Mouse (Mus musculus) stomach, embryonic 14.5 days (tissue): ENCODE measurements around the gene Mogat2. TPM values are rescaled to one million over a fixed set of nuclear protein-coding genes. Genes with fewer than 3 reads are reported as not detected.
A peak's percentile ranks its signal among the peaks of the same experiment; 100 is the strongest.

ENCODE experiments used
- ATAC-seq: fragments of 200-750 bp; cut with Nextera tagmentation; 2 replicates; pipeline ENCODE4 v1.8.0; 2017; ENCODE audit warnings: low read depth, moderate TSS enrichment; ENCODE audit not compliant: insufficient number of reproducible peaks, insufficient read depth, low FRiP score
- H3K27ac ChIP-seq: fragments of 300-500 bp; sonication (generic); 2 replicates; pipeline ENCODE4 v1.5.1; 2014; ENCODE audit warnings: mild to moderate bottlenecking, low read length, moderate library complexity, mixed read lengths
- H3K27me3 ChIP-seq: fragments of 300-500 bp; sonication (generic); 2 replicates; pipeline ENCODE4 v1.6.1; 2014; ENCODE audit warnings: low read length, control low read depth, mixed read lengths; ENCODE audit not compliant: control insufficient read depth, insufficient read depth
- H3K36me3 ChIP-seq: fragments of 300-500 bp; sonication (generic); 2 replicates; pipeline ENCODE4 v1.6.1; 2014; ENCODE audit warnings: mild to moderate bottlenecking, control low read depth, low read length, moderate library complexity, mixed read lengths; ENCODE audit not compliant: control insufficient read depth, insufficient read depth
- H3K4me1 ChIP-seq: fragments of 300-500 bp; sonication (generic); 2 replicates; pipeline ENCODE4 v1.6.1; 2014; ENCODE audit warnings: low read length, control low read depth, mixed read lengths; ENCODE audit not compliant: control insufficient read depth, insufficient read depth
- H3K4me2 ChIP-seq: fragments of 300-500 bp; sonication (generic); replicated peaks from 2 replicates; pipeline ENCODE4 v1.6.1; 2014; ENCODE audit warnings: low read depth, low read length, control low read depth
- H3K4me3 ChIP-seq: fragments of 300-500 bp; sonication (generic); 2 replicates; pipeline ENCODE4 v1.5.1; 2014; ENCODE audit warnings: low read depth, low read length, control low read depth
- H3K9ac ChIP-seq: fragments of 300-500 bp; sonication (generic); replicated peaks from 2 replicates; pipeline ENCODE4 v1.6.1; 2014; ENCODE audit warnings: low read depth, mild to moderate bottlenecking, control low read depth, low read length, moderate library complexity, mixed read lengths
- H3K9me3 ChIP-seq: fragments of 300-500 bp; sonication (generic); 2 replicates; pipeline ENCODE4 v1.6.1; 2016; ENCODE audit warnings: low read depth, low read length, control low read depth; ENCODE audit not compliant: control insufficient read depth
- WGBS: fragments of 180-500 bp; shearing (Covaris S2); extraction: QIAGEN DNeasy Blood & Tissue Kit; methylation state at CpG from one replicate; pipeline ENCODE4 v1.1.7; 2014; 5-methylcytosine and 5-hydroxymethylcytosine counted together
- polyA plus RNA-seq: library from polyadenylated mRNA; unstranded; fragments of >200 nt; fragmentation: Nextera tagmentation; extraction: Ambion mirVana; gene quantifications from 2 replicates; pipeline ENCODE4 v1.2.1, GENCODE M21; 2014

Mogat2 gene
- polyA plus RNA-seq, 1 experiment from 2014 or later = 7.5 TPM

DNA sequence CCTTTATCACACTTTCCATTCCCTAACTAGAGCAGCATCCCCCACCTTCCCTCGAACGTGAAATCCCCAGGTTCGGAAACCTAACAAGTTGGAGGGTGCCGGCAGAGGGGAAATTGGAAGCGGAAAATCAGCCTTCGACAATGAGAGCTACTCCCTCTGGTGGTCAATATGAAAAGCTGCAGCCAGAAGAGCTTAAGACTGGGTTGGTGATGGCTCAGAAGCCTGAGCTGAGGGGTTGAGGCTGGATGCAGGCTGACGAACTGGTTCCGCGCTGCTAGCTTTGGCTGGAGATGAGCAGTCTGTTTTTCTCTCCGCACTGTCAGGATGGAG lies 11.1 kb upstream of the Mogat2 start:
- peak overlapping the region; percentile 75 for H3K4me2 ChIP-seq

DNA sequence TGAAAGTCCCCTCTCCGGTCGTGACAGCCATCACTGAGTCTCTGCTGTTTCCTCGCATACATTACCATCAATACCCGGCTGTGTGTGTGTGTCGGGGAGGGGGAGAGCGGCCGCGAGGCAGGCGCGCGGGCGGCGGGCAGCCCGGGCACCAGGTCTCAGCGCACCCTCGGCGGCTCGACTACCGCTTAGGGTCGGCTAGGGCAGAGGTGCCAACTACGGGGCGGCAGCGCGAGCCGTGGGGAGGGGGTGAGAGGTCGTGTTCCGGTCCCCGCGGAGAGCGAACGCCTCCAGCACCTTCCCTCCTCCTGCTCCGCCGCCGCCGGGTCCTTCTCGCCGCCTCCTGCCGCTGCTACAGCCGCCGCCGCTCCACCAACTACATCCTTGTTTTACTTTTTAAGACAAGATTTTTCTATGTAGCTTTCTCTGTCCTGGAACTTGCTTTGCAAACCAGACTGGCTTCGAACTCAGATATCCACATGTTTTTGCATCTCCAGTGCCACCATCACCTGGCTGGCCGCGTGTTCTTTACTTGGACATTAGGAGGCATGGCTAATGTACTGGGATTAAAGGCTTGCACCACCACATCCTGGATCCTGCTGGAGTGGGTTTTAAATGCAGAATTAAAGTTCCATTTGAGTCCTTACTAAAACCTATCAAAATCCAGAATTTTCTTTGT lies 10.6 kb upstream of the Mogat2 start:
- Histone ChIP-seq H3K9me3 (no peaks in the 10 kb centered on the region), H3K4me3 (peak overlapping the region; percentile 36), H3K36me3 (no peaks in the 10 kb centered on the region), H3K4me2 (peak overlapping the region; percentile 75), H3K27me3 (0 out of 2 replicates have a peak, but pooled peaks cover 5% of the 10 kb centered on the region), H3K4me1 (no peaks in the 10 kb centered on the region), H3K27ac (no peak overlapping the region), H3K9ac (no peak overlapping the region)
- under 1% methylated on average over 44 of the region's 44 CpGs for WGBS
- ATAC-seq = no peak

More for the DNA sequence above, 11.1 kb upstream of the Mogat2 start:
- Histone ChIP-seq H3K36me3 (no peaks in the 10 kb centered on the region), H3K9ac (no peak overlapping the region), H3K27ac (no peak overlapping the region), H3K27me3 (0 out of 2 replicates have a peak, but pooled peaks cover 5% of the 10 kb centered on the region), H3K4me3 (peak overlapping the region; percentile 36), H3K9me3 (no peaks in the 10 kb centered on the region), H3K4me1 (no peaks in the 10 kb centered on the region)
- 4% methylated on average over 10 of the region's 10 CpGs for WGBS
- ATAC-seq = 0 out of 2 replicates have a peak, but pooled peaks have one; percentile 37

DNA sequence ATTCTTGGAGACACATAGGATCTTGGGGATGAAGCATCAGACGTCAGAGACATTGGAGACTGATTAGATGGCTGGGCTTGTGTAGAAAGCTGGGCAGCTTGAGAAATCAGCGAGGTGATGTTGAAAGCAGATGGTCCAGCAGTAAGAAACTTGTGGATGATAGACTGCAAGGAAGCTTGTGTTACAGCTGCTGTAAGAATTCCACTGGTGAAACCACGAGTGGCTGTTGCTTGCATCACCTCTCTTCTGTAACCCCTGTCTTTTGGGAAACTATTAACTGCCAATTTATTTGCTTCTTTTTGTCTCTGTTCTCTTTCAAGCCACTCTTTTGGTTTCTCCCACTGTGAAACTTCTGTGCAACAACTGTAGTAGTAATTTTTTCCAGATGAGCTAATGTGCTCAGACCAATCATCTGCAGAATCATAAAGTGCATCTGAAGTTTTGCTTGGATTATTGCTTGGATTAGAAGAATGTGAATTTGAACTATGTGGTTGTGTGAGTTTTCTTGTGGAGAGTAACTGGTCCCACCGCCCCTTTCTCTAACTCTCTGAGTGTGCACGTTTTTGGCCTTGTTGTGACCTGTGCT lies 9.8 kb upstream of the Mogat2 start:
- Histone ChIP-seq H3K4me2 (no peak overlapping the region; the same call in 1 of the 2 replicates), H3K27me3 (0 out of 2 replicates have a peak, but pooled peaks cover 5% of the 10 kb centered on the region), H3K4me3 (no peak overlapping the region), H3K9ac (no peak overlapping the region), H3K27ac (no peak overlapping the region), H3K4me1 (no peaks in the 10 kb centered on the region), H3K36me3 (no peaks in the 10 kb centered on the region), H3K9me3 (no peaks in the 10 kb centered on the region)
- ATAC-seq = no peak
- 39% methylated on average over 5 of the region's 5 CpGs for WGBS

DNA sequence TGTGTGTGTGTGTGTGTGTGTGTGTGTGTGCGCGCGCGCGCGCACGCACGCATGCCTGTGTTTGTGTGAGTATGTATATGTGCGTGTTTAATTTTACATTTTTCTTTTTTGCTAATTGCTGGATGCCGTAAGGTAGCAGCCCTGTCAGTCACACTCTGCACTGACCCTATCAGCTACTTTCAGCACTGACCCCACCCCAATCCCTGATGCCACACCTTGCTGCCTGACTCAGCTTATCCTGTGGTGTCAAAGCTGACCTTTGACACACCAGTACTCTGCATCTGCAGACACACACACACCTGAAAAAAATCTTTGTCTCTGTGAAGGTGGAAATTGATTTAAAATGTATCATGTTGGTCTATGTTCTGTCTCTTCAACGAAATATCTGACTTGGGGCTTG lies 3.7 kb upstream of the Mogat2 start:
- no peak for ATAC-seq
- no peaks in the 10 kb centered on the region for H3K9me3 ChIP-seq

DNA sequence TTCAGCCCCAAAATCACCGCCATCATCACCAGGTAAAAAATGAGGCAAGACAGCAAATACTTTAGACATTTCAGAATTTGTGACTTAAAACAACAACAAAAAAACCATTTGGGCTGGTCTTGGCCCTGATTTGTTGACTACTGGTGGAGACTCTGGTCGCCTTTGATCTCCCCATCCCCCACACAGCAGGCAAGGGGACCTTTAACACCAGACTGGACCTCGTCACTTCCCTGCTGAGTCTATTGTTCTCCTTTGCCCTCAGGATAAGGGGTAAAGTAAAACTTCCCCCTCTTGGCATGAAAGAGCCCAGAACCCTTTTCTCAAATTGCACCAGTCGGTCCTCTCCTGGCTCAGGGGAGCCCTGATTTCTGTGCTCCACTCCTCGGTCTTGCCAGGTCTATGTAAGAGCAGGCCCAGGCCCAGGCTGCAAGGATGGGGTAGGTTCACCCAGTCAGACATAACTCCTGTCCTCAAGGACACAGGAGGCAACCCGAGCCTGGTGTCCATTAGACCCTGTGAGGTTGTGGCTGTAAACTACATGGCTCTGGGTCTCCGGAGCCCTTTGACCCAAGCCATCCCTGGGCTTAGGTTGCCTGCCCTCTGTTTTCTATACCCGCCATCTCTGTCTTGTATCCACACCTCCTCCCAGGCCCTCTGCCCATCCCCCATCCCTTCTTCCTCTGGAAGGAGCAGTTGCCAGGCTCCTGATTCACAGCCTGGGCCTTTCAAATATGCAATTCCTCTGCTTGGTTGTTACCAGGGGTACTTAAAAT lies 1.3 kb downstream of the Mogat2 start:
- 42% methylated on average over 8 of the region's 8 CpGs for WGBS

More for the DNA sequence above, 3.7 kb upstream of the Mogat2 start:
- H3K4me1 ChIP-seq = peaks cover 6% of the 10 kb centered on the region; the same call in 1 of the 2 replicates
- no peak overlapping the region for H3K27ac ChIP-seq
- H3K27me3 ChIP-seq = no peaks in the 10 kb centered on the region
- no peak overlapping the region for H3K4me3 ChIP-seq
- H3K36me3 ChIP-seq = no peaks in the 10 kb centered on the region
- 94% methylated on average over 11 of the region's 11 CpGs for WGBS
- H3K9ac ChIP-seq = no peak overlapping the region
- no peak overlapping the region for H3K4me2 ChIP-seq

DNA sequence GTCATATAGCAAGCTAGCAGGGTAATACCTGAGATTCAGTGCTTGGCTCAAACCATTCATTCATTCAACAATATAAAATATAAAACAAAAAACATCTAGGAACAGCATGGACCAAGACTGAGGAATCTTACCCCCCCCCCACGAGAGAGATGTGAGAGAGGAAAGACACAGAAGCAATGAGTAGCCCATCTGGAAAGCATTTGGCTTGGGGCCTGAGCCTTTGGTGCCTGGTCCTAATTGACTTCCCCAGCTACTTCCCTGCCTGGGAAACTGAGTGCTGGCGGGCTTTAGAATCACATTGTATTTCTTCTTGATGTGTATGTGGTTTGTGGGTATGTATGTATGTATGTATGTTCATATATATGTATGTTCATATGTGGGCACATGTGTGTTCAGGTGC lies 2.8 kb downstream of the Mogat2 start:
- Histone ChIP-seq H3K4me2 (no peak overlapping the region), H3K27me3 (no peaks in the 10 kb centered on the region), H3K9me3 (no peaks in the 10 kb centered on the region), H3K36me3 (no peaks in the 10 kb centered on the region), H3K4me3 (no peak overlapping the region), H3K4me1 (peaks cover 6% of the 10 kb centered on the region; the same call in 1 of the 2 replicates), H3K27ac (no peak overlapping the region), H3K9ac (no peak overlapping the region)
- WGBS = 70% methylated on average over 2 of the region's 2 CpGs
- no peak for ATAC-seq

More for the DNA sequence above, 1.3 kb downstream of the Mogat2 start:
- ATAC-seq = no peak
- no peaks in the 10 kb centered on the region for H3K36me3 ChIP-seq
- no peaks in the 10 kb centered on the region for H3K9me3 ChIP-seq
- no peak overlapping the region for H3K4me2 ChIP-seq
- no peak overlapping the region for H3K27ac ChIP-seq
- H3K9ac ChIP-seq = no peak overlapping the region
- H3K4me1 ChIP-seq = peaks cover 6% of the 10 kb centered on the region; the same call in 1 of the 2 replicates
- no peak overlapping the region for H3K4me3 ChIP-seq
- no peaks in the 10 kb centered on the region for H3K27me3 ChIP-seq

DNA sequence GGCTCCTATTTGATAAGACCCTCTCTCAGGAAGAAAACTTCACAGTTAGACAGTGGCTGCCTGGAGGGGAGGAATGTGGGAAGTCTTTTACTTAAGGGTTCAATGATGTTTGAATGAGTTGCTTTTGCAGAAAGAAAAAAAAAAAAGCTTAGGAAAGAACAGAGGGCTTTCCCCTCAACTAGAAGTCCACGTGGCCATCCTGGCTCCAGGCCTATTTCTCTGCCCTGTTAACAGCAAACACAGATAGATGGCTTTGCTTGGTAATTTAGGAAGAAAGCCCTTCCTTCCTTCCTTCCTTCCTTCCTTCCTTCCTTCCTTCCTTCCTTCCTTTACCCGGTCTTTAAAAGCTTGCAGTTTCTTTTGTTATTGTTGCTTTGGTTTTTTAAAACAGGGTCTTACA lies 3.5 kb downstream of the Mogat2 start:
- WGBS = 58% methylated on average over 2 of the region's 2 CpGs
- no peaks in the 10 kb centered on the region for H3K9me3 ChIP-seq
- no peak overlapping the region for H3K4me2 ChIP-seq
- H3K4me1 ChIP-seq = peaks cover 7% of the 10 kb centered on the region; the same call in 1 of the 2 replicates
- H3K27me3 ChIP-seq = no peaks in the 10 kb centered on the region
- no peak overlapping the region for H3K4me3 ChIP-seq
- no peak overlapping the region for H3K9ac ChIP-seq
- H3K27ac ChIP-seq = no peak overlapping the region
- no peak for ATAC-seq
- H3K36me3 ChIP-seq = no peaks in the 10 kb centered on the region

DNA sequence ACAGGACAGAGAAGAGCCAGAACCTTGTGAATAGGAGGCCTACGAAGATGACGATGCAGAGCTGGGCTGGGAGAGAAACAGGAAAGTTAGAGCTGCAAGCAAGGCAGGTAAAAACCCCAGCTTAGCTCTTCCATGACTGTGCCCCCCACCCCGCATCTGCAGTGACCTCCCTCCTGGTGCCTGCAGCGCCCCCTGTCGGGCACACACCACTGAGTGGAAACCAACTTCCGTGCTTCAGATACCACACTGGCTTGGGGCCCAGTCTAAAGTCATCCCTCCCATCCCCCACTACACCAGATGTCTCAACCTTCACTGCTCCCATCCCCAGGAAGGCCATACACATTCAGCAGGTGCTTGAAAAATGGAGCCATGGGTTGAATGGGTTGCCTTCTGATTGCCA lies 5.8 kb downstream of the Mogat2 start:
- H3K36me3 ChIP-seq = no peaks in the 10 kb centered on the region
- 73% methylated on average over 6 of the region's 6 CpGs for WGBS
- ATAC-seq = no peak

More for the DNA sequence above, 5.8 kb downstream of the Mogat2 start:
- no peaks in the 10 kb centered on the region for H3K27me3 ChIP-seq
- no peak overlapping the region for H3K4me3 ChIP-seq
- H3K9me3 ChIP-seq = no peaks in the 10 kb centered on the region
- H3K4me2 ChIP-seq = no peak overlapping the region
- H3K9ac ChIP-seq = no peak overlapping the region
- 0 out of 2 replicates have a peak, but pooled peaks cover 4% of the 10 kb centered on the region for H3K4me1 ChIP-seq
- no peak overlapping the region for H3K27ac ChIP-seq
